Mouse (Mus musculus): ENCODE measurements around the gene Pygl. TPM values are rescaled to one million over a fixed set of nuclear protein-coding genes. Genes with fewer than 3 reads are reported as not detected.

Pygl gene
- total and polyA plus RNA-seq, 2 experiments from 2014 or later, result 8.3 to 9.0 TPM

- Histone ChIP-seq H3K27ac (no peak overlapping the region), H3K36me3 (ENCODE audit: insufficient read depth, low read length) (no peaks in the 10 kb centered on the region), H3K27me3 (ENCODE audit: insufficient read depth, low read length) (no peaks in the 10 kb centered on the region), H3K4me3 (ENCODE audit: low read length) (peak overlapping the region; percentile 37), H3K4me2 (ENCODE audit: low read depth, low read length) (peak overlapping the region; percentile 58), H3K9me3 (ENCODE audit: low read length) (no peaks in the 10 kb centered on the region), H3K4me1 (ENCODE audit: insufficient read depth, low read length) (peaks cover 6% of the 10 kb centered on the region; the same call in 1 of the 2 replicates), H3K9ac (replicated peaks; ENCODE audit: low read length) (peak overlapping the region; percentile 48)
- DNase-seq (ENCODE audit: low spot score) (peak; percentile 56), ATAC-seq (peak; percentile 78)
- 2% methylated on average over 45 of the region's 52 CpGs for WGBS
- TF ChIP-seq CTCF (IDR thresholded peaks at IDR 0.05; ENCODE audit: low read depth), result peak; percentile 49
These were observed 4.0 kb downstream of the Pygl start for GRCm38 (mm10) chr12:70227121-70227932.

GRCm38 (mm10) chr12:70226655-70227054 lies 4.6 kb downstream of the Pygl start:
- H3K4me1 ChIP-seq (ENCODE audit: insufficient read depth, low read length), result peaks cover 6% of the 10 kb centered on the region; the same call in 1 of the 2 replicates
- DNase-seq (ENCODE audit: low spot score) (no peak), ATAC-seq (peak; percentile 5; the same call in 1 of the 2 replicates)
- H3K27ac ChIP-seq, result no peak overlapping the region
- H3K9me3 ChIP-seq (ENCODE audit: low read length), result no peaks in the 10 kb centered on the region
- no peaks in the 10 kb centered on the region for H3K27me3 ChIP-seq (ENCODE audit: insufficient read depth, low read length)
- H3K9ac ChIP-seq (replicated peaks; ENCODE audit: low read length), result peak overlapping the region; percentile 48; the same call in 1 of the 2 replicates
- no peak for TF ChIP-seq CTCF (IDR thresholded peaks at IDR 0.05; ENCODE audit: low read depth)
- peak overlapping the region; percentile 37 for H3K4me3 ChIP-seq (ENCODE audit: low read length)
- H3K4me2 ChIP-seq (ENCODE audit: low read depth, low read length), result peak overlapping the region; percentile 58
- 50% methylated on average over 5 of the region's 5 CpGs for WGBS
- no peaks in the 10 kb centered on the region for H3K36me3 ChIP-seq (ENCODE audit: insufficient read depth, low read length)

- Histone ChIP-seq H3K4me2 (ENCODE audit: low read depth, low read length) (no peak overlapping the region), H3K4me3 (ENCODE audit: low read length) (no peak overlapping the region), H3K27ac (no peak overlapping the region), H3K9ac (replicated peaks; ENCODE audit: low read length) (no peak overlapping the region), H3K9me3 (ENCODE audit: low read length) (no peaks in the 10 kb centered on the region), H3K4me1 (ENCODE audit: insufficient read depth, low read length) (peaks cover 6% of the 10 kb centered on the region; the same call in 1 of the 2 replicates), H3K27me3 (ENCODE audit: insufficient read depth, low read length) (no peaks in the 10 kb centered on the region), H3K36me3 (ENCODE audit: insufficient read depth, low read length) (no peaks in the 10 kb centered on the region)
- no peak for DNase-seq (ENCODE audit: low spot score)
- WGBS, result 74% methylated on average over 4 of the region's 4 CpGs
- TF ChIP-seq CTCF (IDR thresholded peaks at IDR 0.05; ENCODE audit: low read depth), result no peak
- no peak for ATAC-seq
These were observed 8.0 kb downstream of the Pygl start for GRCm38 (mm10) chr12:70223331-70223730.

- Histone ChIP-seq H3K9me3 (ENCODE audit: low read length) (no peaks in the 10 kb centered on the region), H3K4me1 (ENCODE audit: insufficient read depth, low read length) (no peaks in the 10 kb centered on the region), H3K27me3 (ENCODE audit: insufficient read depth, low read length) (no peaks in the 10 kb centered on the region), H3K36me3 (ENCODE audit: insufficient read depth, low read length) (no peaks in the 10 kb centered on the region), H3K27ac (no peak overlapping the region), H3K4me2 (ENCODE audit: low read depth, low read length) (no peak overlapping the region), H3K9ac (replicated peaks; ENCODE audit: low read length) (no peak overlapping the region), H3K4me3 (ENCODE audit: low read length) (no peak overlapping the region)
- no peak for ATAC-seq
- TF ChIP-seq CTCF (IDR thresholded peaks at IDR 0.05; ENCODE audit: low read depth), result no peak
- DNase-seq (ENCODE audit: low spot score), result no peak
- WGBS, result 71% methylated on average over 5 of the region's 5 CpGs
These were observed 9.9 kb downstream of the Pygl start for GRCm38 (mm10) chr12:70221425-70221824.

- no peak for TF ChIP-seq CTCF (IDR thresholded peaks at IDR 0.05; ENCODE audit: low read depth)
- no peak overlapping the region for H3K4me2 ChIP-seq (ENCODE audit: low read depth, low read length)
- no peaks in the 10 kb centered on the region for H3K36me3 ChIP-seq (ENCODE audit: insufficient read depth, low read length)
- no peak for DNase-seq (ENCODE audit: low spot score)
- 84% methylated on average over 8 of the region's 8 CpGs for WGBS
- H3K4me3 ChIP-seq (ENCODE audit: low read length), result no peak overlapping the region
- no peak overlapping the region for H3K9ac ChIP-seq (replicated peaks; ENCODE audit: low read length)
- no peak for ATAC-seq
- H3K27ac ChIP-seq, result no peak overlapping the region
- H3K27me3 ChIP-seq (ENCODE audit: insufficient read depth, low read length), result no peaks in the 10 kb centered on the region
- H3K4me1 ChIP-seq (ENCODE audit: insufficient read depth, low read length), result no peaks in the 10 kb centered on the region
- no peaks in the 10 kb centered on the region for H3K9me3 ChIP-seq (ENCODE audit: low read length)
These were observed 12.3 kb downstream of the Pygl start for GRCm38 (mm10) chr12:70218795-70219540.

- Histone ChIP-seq H3K4me1 (ENCODE audit: insufficient read depth, low read length) (no peaks in the 10 kb centered on the region), H3K36me3 (ENCODE audit: insufficient read depth, low read length) (no peaks in the 10 kb centered on the region), H3K9ac (replicated peaks; ENCODE audit: low read length) (no peak overlapping the region), H3K4me2 (ENCODE audit: low read depth, low read length) (no peak overlapping the region), H3K27ac (no peak overlapping the region), H3K9me3 (ENCODE audit: low read length) (no peaks in the 10 kb centered on the region), H3K4me3 (ENCODE audit: low read length) (no peak overlapping the region), H3K27me3 (ENCODE audit: insufficient read depth, low read length) (no peaks in the 10 kb centered on the region)
- ATAC-seq, result peak; percentile 29; the same call in 1 of the 2 replicates
- WGBS, result 29% methylated on average over 16 of the region's 16 CpGs
- no peak for DNase-seq (ENCODE audit: low spot score)
- no peak for TF ChIP-seq CTCF (IDR thresholded peaks at IDR 0.05; ENCODE audit: low read depth)
These were observed 15.0 kb downstream of the Pygl start for GRCm38 (mm10) chr12:70216229-70216800.
